Mouse (Mus musculus) lung, adult 2 months (tissue): Measurements from ENCODE around the gene Ubxn10.

ENCODE experiments used
- CTCF ChIP-seq: fragments of 200-500 bp; IDR thresholded peaks from 2 replicates; pipeline ENCODE4 v1.5.1; 2011; ENCODE audit warnings: mild to moderate bottlenecking, low read length, control low read depth; ENCODE audit not compliant: insufficient read depth
- POLR2A ChIP-seq: fragments of 200-500 bp; IDR thresholded peaks from 2 replicates; pipeline ENCODE4 v1.6.1; 2011; ENCODE audit warnings: low read depth, mild to moderate bottlenecking, control low read depth, low read length, borderline replicate concordance; ENCODE audit errors: extremely low read depth

- TF ChIP-seq CTCF = no peak
- no peak for TF ChIP-seq POLR2A
Measured at GRCm38 (mm10) chr4:138718586-138719263, 18.2 kb downstream of the Ubxn10 start.
